Mouse (Mus musculus) 416B (cell line): ENCODE measurements around the gene 2300002M23Rik.

Source experiments
- DNase-seq: peaks from one replicate; pipeline ENCODE4 v3.0.0; 2011; ENCODE audit warnings: low read depth

2300002M23Rik gene

GRCm38 (mm10) chr17:35617127-35617526 lies 49.9 kb downstream of the 2300002M23Rik start:
- peak; percentile 58 for DNase-seq
